ENCODE assay signal across 25 mouse cellular contexts in the genomic region with DNA sequence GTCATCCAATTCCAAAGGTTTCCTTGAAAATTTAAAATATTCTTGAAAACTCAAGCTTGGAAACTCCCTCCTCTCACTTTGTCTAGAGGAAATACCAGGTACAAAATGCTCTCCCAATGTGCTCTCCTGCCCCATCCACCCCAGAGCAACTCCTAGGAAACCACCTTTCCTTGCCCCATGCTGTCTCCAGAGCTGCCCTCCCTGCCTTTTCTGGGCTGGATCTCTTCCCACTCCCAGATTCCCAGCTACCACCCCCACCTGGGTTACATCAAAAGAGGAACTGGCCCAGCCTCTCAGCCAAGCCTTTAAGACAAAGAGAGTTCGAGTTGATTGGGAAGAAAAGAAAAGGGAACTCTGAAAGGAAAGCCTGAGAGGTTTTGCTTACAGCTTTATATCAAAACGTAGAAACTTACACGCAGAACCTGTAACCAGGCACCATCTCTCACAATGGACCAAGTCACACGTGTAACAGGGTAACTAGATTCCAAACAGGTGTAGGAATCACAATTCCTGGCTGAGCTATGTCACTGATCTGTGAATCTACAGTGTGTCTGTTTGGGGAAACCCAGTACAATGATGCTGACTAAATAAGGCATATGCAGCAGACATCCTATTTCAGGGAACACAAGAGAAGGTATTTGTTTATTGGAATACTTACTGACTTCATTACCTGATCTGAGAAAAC.
DNase-seq lines count a peak whose midpoint lies in the region; ATAC-seq and TF ChIP-seq lines count a peak whose summit lies in the region.
"Had no signal": no experiment of that assay in that cellular context is flagged by ENCODE, and none has a peak within 500 bp of the region (broad histone marks: within the 10 kb centered on the region; RNA-seq: fewer than 3 reads in every experiment).

No protein-coding gene starts in this region.

- peaks cover 5% of the 10 kb centered on the region; the same call in 1 of the 2 replicates for H3K9me3 ChIP-seq in forebrain, embryonic 10.5 days
- H3K9me3 ChIP-seq in forebrain, embryonic 16.5 days (ENCODE audit: control insufficient read depth, low read length) = no peaks in the 10 kb centered on the region
- H3K9me3 ChIP-seq in forebrain, embryonic 13.5 days (replicated peaks) = peaks cover 4% of the 10 kb centered on the region; the same call in 1 of the 2 replicates
- no peaks in the 10 kb centered on the region for H3K9me3 ChIP-seq in forebrain, postnatal 0 days (ENCODE audit: low read length)
- H3K9me3 ChIP-seq in embryonic facial prominence, embryonic 14.5 days (ENCODE audit: control insufficient read depth, low read length) = peaks cover 5% of the 10 kb centered on the region; the same call in 1 of the 2 replicates
- no peaks in the 10 kb centered on the region for H3K9me3 ChIP-seq in neural tube, embryonic 15.5 days (replicated peaks)
- no peaks in the 10 kb centered on the region for H3K9me3 ChIP-seq in intestine, postnatal 0 days (ENCODE audit: control insufficient read depth)
- H3K9me3 ChIP-seq: embryonic facial prominence, embryonic 13.5 days; hindbrain, embryonic 13.5 days; intestine, embryonic 15.5 days had no signal

- H3K36me3 ChIP-seq in forebrain, embryonic 10.5 days (replicated peaks) = peaks cover 5% of the 10 kb centered on the region; the same call in 1 of the 2 replicates
- H3K36me3 ChIP-seq in forebrain, embryonic 16.5 days (ENCODE audit: control insufficient read depth, insufficient read depth) = no peaks in the 10 kb centered on the region
- no peaks in the 10 kb centered on the region for H3K36me3 ChIP-seq in forebrain, embryonic 13.5 days (ENCODE audit: poor library complexity, severe bottlenecking)
- H3K36me3 ChIP-seq in forebrain, postnatal 0 days (ENCODE audit: insufficient read depth) = no peaks in the 10 kb centered on the region
- no peaks in the 10 kb centered on the region for H3K36me3 ChIP-seq in embryonic facial prominence, embryonic 14.5 days (ENCODE audit: control insufficient read depth, insufficient read depth, low read length)
- H3K36me3 ChIP-seq in neural tube, embryonic 15.5 days = no peaks in the 10 kb centered on the region
- H3K36me3 ChIP-seq in intestine, postnatal 0 days (ENCODE audit: control insufficient read depth, insufficient read depth) = no peaks in the 10 kb centered on the region
- H3K36me3 ChIP-seq: embryonic facial prominence, embryonic 13.5 days; heart, embryonic 12.5 days; heart, embryonic 15.5 days; hindbrain, embryonic 13.5 days; intestine, embryonic 15.5 days had no signal

- no peak for ATAC-seq in forebrain, embryonic 16.5 days
- ATAC-seq in forebrain, embryonic 13.5 days = peak; percentile 16; the same call in 1 of the 2 replicates
- ATAC-seq in forebrain, postnatal 0 days = no peak
- ATAC-seq in embryonic facial prominence, embryonic 14.5 days (ENCODE audit: low read depth) = peak; percentile 91
- no peak for ATAC-seq in neural tube, embryonic 15.5 days (ENCODE audit: low FRiP score)
- ATAC-seq in intestine, postnatal 0 days = no peak
- ATAC-seq: hindbrain, embryonic 16.5 days; intestine, embryonic 15.5 days had no signal

- H3K4me1 ChIP-seq in forebrain, embryonic 10.5 days = peaks cover 44% of the 10 kb centered on the region
- peaks cover 10% of the 10 kb centered on the region for H3K4me1 ChIP-seq in forebrain, embryonic 16.5 days (replicated peaks; ENCODE audit: control insufficient read depth, insufficient read depth, low read length)
- H3K4me1 ChIP-seq in forebrain, embryonic 13.5 days = peaks cover 37% of the 10 kb centered on the region
- H3K4me1 ChIP-seq in forebrain, postnatal 0 days (ENCODE audit: insufficient read depth) = no peaks in the 10 kb centered on the region
- H3K4me1 ChIP-seq in embryonic facial prominence, embryonic 14.5 days (ENCODE audit: control insufficient read depth, insufficient read depth, low read length) = no peaks in the 10 kb centered on the region; the same call in 1 of the 2 replicates
- H3K4me1 ChIP-seq in neural tube, embryonic 15.5 days = no peaks in the 10 kb centered on the region
- no peaks in the 10 kb centered on the region for H3K4me1 ChIP-seq in intestine, postnatal 0 days (replicated peaks; ENCODE audit: control insufficient read depth, insufficient read depth, low read length)
- H3K4me1 ChIP-seq: embryonic facial prominence, embryonic 13.5 days; heart, embryonic 12.5 days; heart, embryonic 15.5 days; hindbrain, embryonic 13.5 days; intestine, embryonic 15.5 days had no signal

- no peak overlapping the region for H3K4me2 ChIP-seq in forebrain, embryonic 16.5 days (ENCODE audit: low read length)
- no peak overlapping the region for H3K4me2 ChIP-seq in forebrain, embryonic 13.5 days
- H3K4me2 ChIP-seq in forebrain, postnatal 0 days (ENCODE audit: low read depth) = no peak overlapping the region
- no peak overlapping the region for H3K4me2 ChIP-seq in embryonic facial prominence, embryonic 14.5 days (ENCODE audit: low read depth, low read length)
- H3K4me2 ChIP-seq in neural tube, embryonic 15.5 days = no peak overlapping the region
- H3K4me2 ChIP-seq in intestine, postnatal 0 days (replicated peaks; ENCODE audit: low read depth) = no peak overlapping the region
- H3K4me2 ChIP-seq: embryonic facial prominence, embryonic 13.5 days; heart, embryonic 12.5 days; heart, embryonic 15.5 days; hindbrain, embryonic 13.5 days; intestine, embryonic 15.5 days had no signal

- H3K27me3 ChIP-seq in forebrain, embryonic 10.5 days (ENCODE audit: poor library complexity, severe bottlenecking) = no peaks in the 10 kb centered on the region
- H3K27me3 ChIP-seq in forebrain, embryonic 16.5 days (replicated peaks; ENCODE audit: control insufficient read depth, insufficient read depth, low read length) = no peaks in the 10 kb centered on the region
- H3K27me3 ChIP-seq in forebrain, embryonic 13.5 days = no peaks in the 10 kb centered on the region
- H3K27me3 ChIP-seq in forebrain, postnatal 0 days (ENCODE audit: insufficient read depth, low read length) = no peaks in the 10 kb centered on the region
- no peaks in the 10 kb centered on the region for H3K27me3 ChIP-seq in embryonic facial prominence, embryonic 14.5 days (replicated peaks; ENCODE audit: control insufficient read depth, insufficient read depth, low read length)
- no peaks in the 10 kb centered on the region for H3K27me3 ChIP-seq in neural tube, embryonic 15.5 days (replicated peaks)
- no peaks in the 10 kb centered on the region for H3K27me3 ChIP-seq in intestine, postnatal 0 days (replicated peaks; ENCODE audit: control insufficient read depth, insufficient read depth, low read length)
- H3K27me3 ChIP-seq: heart, embryonic 12.5 days; heart, embryonic 15.5 days; hindbrain, embryonic 13.5 days; intestine, embryonic 15.5 days had no signal

- no peak overlapping the region for H3K4me3 ChIP-seq in forebrain, embryonic 10.5 days
- no peak overlapping the region for H3K4me3 ChIP-seq in forebrain, embryonic 16.5 days (replicated peaks; ENCODE audit: low read length)
- no peak overlapping the region for H3K4me3 ChIP-seq in forebrain, embryonic 13.5 days
- no peak overlapping the region for H3K4me3 ChIP-seq in forebrain, postnatal 0 days (ENCODE audit: low read depth, low read length)
- no peak overlapping the region for H3K4me3 ChIP-seq in embryonic facial prominence, embryonic 14.5 days (ENCODE audit: low read depth, low read length)
- no peak overlapping the region for H3K4me3 ChIP-seq in neural tube, embryonic 15.5 days (replicated peaks)
- no peak overlapping the region for H3K4me3 ChIP-seq in intestine, postnatal 0 days (ENCODE audit: low read depth, low read length)
- H3K4me3 ChIP-seq: embryonic facial prominence, embryonic 13.5 days; heart, embryonic 12.5 days; heart, embryonic 15.5 days; hindbrain, embryonic 10.5 days; hindbrain, embryonic 13.5 days; intestine, embryonic 15.5 days had no signal

- H3K27ac ChIP-seq in forebrain, embryonic 10.5 days = peak overlapping the region; percentile 76
- H3K27ac ChIP-seq in forebrain, embryonic 16.5 days (ENCODE audit: low read length) = no peak overlapping the region
- H3K27ac ChIP-seq in forebrain, embryonic 13.5 days = no peak overlapping the region
- H3K27ac ChIP-seq in forebrain, postnatal 0 days (ENCODE audit: low read depth, low read length) = no peak overlapping the region
- H3K27ac ChIP-seq in embryonic facial prominence, embryonic 14.5 days (replicated peaks; ENCODE audit: low read depth, low read length) = no peak overlapping the region
- no peak overlapping the region for H3K27ac ChIP-seq in neural tube, embryonic 15.5 days (replicated peaks)
- no peak overlapping the region for H3K27ac ChIP-seq in intestine, postnatal 0 days (ENCODE audit: low read depth, low read length)
- H3K27ac ChIP-seq: embryonic facial prominence, embryonic 13.5 days; heart, embryonic 15.5 days; hindbrain, embryonic 10.5 days; hindbrain, embryonic 13.5 days; intestine, embryonic 15.5 days had no signal

- no peak overlapping the region for H3K9ac ChIP-seq in forebrain, embryonic 16.5 days (replicated peaks; ENCODE audit: low read depth, low read length)
- no peak overlapping the region for H3K9ac ChIP-seq in forebrain, embryonic 13.5 days
- H3K9ac ChIP-seq in forebrain, postnatal 0 days = no peak overlapping the region
- no peak overlapping the region for H3K9ac ChIP-seq in embryonic facial prominence, embryonic 14.5 days (ENCODE audit: low read depth, low read length)
- H3K9ac ChIP-seq in neural tube, embryonic 15.5 days (replicated peaks) = no peak overlapping the region
- no peak overlapping the region for H3K9ac ChIP-seq in intestine, postnatal 0 days (ENCODE audit: low read depth, low read length)
- H3K9ac ChIP-seq: embryonic facial prominence, embryonic 13.5 days; heart, embryonic 12.5 days; heart, embryonic 15.5 days; hindbrain, embryonic 13.5 days; intestine, embryonic 15.5 days had no signal

- TF ChIP-seq CTCF in forebrain, postnatal 0 days (IDR thresholded peaks at IDR 0.05; ENCODE audit: low read depth) = no peak
- TF ChIP-seq CTCF in intestine, postnatal 0 days (IDR thresholded peaks at IDR 0.05; ENCODE audit: low read depth) = no peak

- no peak for DNase-seq in forebrain, embryonic 10.5 days (ENCODE audit: extremely low spot score, low spot score)
- DNase-seq in forebrain, postnatal 0 days = no peak
- peak; percentile 57 for DNase-seq in embryonic facial prominence, embryonic 14.5 days (ENCODE audit: low spot score)
- no peak for DNase-seq in testis, postnatal 14 days (ENCODE audit: low spot score)
- DNase-seq: adrenal gland, postnatal 10 days; adrenal gland, postnatal 36 days; cerebellum, adult 11-12 months; cerebellum, adult 9-10 months; cerebellum, postnatal 14 days; gastrocnemius, postnatal 25 days; heart, adult 18-20 months; heart, postnatal 10 days; heart, postnatal 36 days; kidney, adult 18-20 months had no signal

- WGBS in forebrain, embryonic 10.5 days = 7% methylated on average over 4 of the region's 4 CpGs
- 4% methylated on average over 4 of the region's 4 CpGs for WGBS in forebrain, embryonic 16.5 days
- WGBS in forebrain, embryonic 13.5 days = 4% methylated on average over 4 of the region's 4 CpGs
- whole genome bisulfite sequencing in forebrain, postnatal 0 days = 15% methylated on average over 4 of the region's 4 CpGs
- WGBS in embryonic facial prominence, embryonic 14.5 days = 33% methylated on average over 4 of the region's 4 CpGs
- 28% methylated on average over 4 of the region's 4 CpGs for whole genome bisulfite sequencing in neural tube, embryonic 15.5 days
- 51% methylated on average over 4 of the region's 4 CpGs for WGBS in intestine, postnatal 0 days

Comparison
In these comparisons a context has a peak if more than half of its experiments do, and no peak if none do; other contexts are left out.
1. ATAC-seq: peak in forebrain, embryonic 13.5 days (single experiment) and embryonic facial prominence, embryonic 14.5 days (single experiment); none in forebrain, embryonic 16.5 days (single experiment), forebrain, postnatal 0 days (single experiment), neural tube, embryonic 15.5 days (single experiment) and intestine, postnatal 0 days (single experiment).